Mouse (Mus musculus) layer of hippocampus, adult 11-12 months (tissue): ENCODE results near the gene Pcnp.
"Not testable (repeated sequence)": the region's sequence is repeated elsewhere in the genome, so short reads cannot be mapped to it uniquely, and the experiment has no call there.

Source experiments
- DNase-seq: peaks from one replicate; pipeline ENCODE4 v3.0.0; 2022; ENCODE audit warnings: low spot score

Pcnp gene

DNA sequence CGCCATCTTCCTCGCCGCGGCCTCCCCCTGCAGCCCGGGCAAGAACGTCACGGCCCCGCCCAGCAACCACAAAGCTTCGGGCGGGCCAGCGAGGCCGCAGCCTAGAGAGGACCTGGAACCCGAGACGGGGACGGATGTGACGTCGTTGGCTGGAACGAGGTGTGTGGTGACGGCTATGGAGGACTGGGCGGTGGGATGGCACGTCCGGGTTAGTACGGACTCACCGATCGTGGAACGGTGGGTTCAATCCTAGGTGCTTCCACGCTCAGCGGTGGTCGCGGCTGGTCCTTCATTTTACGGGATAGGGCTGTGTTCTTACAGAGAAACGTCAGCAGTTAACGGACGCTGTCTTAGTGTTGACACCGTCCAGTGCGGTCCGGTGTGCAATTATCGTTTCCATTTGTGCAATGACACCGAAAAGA is at the start of gene Pcnp:
TSS of gene Pcnp (minus strand) at position 79 of the 422 bp plus-strand sequence.
- DNase-seq = peak; percentile 97

DNA sequence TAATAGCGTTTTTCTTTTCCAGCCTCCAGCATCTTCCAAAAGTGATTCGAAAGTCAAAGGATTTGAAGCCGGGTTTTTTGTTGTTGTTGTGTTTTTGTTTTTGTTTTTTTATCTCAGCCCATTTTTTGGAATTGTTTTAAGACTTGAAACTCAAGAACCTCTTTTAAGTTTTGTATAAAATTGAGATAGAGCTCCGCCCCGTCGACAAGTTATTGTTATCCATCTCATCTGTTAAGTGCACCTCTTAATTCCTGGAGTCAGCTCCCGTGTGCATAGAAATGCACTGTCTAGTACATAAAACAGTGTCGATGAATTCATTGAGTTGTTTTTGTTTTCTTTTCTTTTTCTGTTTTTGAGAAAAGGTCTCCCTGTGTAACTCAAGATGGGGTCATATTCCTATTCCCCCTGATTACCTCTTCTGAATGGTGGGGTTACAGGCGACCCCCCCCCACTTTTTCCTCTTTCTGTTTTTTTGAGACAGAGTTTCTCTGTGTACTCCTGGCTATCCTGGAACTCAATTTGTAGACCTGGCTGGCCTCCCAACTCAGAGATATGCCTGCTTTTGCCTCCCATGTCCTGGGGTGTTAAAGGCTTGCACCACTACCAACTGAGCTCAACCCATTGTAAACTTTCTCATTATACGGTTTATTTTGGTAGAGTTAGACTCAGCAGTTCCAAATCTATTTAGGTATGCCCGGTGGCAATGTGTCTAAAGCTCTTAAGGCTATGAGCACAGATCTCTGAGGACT is 46.8 kb upstream of the Pcnp start:
- no peak for DNase-seq

DNA sequence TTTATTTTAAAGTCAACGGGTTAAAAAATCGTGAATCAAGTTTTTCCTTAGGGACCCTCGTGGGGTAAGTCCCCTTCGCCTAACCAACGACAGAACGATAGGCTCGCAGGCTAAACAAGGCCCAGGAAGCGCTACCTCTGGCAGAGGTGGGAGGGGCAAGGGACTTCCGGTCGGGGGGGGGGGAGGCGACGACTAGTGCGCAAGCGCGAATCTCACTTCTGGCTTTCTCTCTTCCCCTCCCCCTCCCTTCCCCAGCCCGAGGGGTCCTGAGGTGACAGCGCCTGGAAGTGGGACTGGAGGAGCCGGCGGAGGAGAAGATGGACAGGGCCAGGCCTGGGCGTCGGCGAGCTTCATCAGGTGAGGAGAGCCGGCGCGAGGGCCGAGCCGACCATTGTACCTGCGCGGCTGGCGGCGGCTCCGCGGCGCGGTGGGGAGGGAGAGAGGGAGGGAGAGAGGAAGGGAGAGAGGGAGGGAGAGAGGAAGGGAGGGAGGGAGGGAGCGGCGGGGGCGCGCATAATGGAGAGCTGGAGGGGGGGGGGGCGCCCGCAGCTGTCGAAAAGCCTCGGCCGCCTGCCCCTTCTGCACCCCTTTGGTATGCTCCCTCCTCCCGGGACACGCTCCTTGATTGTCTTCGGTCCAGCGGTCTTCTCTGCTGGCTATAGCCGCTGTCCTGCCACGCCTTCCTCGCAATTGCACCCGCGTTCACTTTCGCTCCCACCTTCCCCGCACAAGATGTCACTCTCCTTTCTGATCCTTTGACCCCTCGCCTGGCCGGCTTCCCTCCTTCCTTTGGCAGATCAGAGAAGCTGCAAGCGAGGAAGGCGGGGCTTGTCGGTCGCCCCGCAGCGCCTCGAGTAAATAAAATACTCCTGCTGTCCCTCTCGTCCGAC is 45.9 kb upstream of the Pcnp start:
- peak; percentile 83 for DNase-seq

DNA sequence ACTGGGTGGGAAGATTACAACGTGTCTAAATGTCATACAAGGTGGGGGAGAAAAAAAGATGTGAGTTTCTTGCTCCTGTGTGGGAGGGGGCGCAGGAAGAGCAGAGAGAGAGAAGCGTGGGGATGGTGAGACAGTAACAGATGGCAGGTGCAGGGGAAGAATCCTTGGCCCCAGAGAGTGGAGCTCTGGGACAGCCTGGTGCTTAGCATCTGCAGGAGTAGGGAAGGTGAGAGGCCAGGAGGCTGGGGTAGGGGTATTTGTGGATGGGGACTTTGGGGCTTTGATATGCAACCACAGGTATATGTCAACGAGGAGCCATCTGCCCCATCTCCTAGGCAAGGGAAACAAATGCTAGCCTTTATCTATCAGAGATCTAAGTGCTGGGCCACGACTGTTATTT is 45.0 kb upstream of the Pcnp start:
- DNase-seq = no peak

DNA sequence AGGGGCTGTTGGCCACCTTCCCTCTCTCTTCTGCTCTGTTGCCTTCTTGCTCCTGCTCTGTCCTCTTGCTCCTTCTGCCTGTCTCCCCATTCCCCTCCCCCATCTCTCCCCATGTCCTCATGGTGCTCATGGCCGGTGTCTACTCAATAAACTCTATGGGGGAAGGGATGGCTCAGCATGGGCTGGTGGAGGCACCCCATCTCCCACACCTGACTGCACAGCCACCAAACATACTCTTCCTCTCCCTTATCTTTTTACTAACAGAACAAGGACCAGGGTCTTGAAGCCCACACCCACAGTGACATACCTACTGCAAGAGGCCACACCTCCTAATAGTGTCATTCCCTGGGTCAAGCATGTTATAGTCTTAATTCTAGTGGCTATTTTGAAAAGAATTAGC is 44.6 kb upstream of the Pcnp start:
- no peak for DNase-seq

DNA sequence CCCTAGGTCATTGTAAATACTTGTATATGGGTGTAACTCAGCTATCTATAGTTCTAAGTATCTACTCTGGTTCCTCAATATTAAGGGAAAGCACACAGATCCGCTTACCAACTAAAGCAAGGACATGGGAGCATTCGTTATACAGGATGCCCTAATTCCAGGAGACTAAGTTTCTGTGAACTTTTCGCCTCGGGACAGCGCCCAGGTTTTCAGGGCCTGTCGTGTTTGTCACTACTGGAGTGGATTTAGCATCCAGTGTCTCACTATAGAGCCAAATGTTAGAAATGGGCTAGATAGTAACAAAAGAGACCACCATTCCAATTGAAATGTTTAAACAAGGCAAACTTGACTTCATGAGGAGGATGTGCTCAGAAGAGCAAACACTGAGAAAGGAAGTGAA is 43.6 kb upstream of the Pcnp start:
- DNase-seq = not testable (repeated sequence)

DNA sequence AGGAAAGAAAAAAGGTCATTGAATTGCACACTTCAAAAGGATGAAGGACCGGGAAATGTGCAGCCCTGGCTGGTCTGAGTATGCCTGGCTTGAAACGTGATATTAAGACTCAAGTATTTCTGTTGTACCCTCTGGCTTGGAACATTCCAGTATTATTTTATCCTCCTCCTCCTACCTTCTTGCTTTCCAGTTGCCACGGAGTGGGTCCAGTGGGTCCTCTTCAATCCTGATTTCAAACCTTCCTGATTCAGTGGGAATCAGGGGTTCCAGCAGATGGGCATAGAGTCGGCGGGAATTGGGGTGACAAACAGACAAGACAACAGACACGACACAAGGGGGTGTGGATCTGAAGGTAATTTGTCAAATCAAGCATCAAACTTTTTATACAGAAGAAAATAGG is 43.0 kb upstream of the Pcnp start:
- DNase-seq = no peak

DNA sequence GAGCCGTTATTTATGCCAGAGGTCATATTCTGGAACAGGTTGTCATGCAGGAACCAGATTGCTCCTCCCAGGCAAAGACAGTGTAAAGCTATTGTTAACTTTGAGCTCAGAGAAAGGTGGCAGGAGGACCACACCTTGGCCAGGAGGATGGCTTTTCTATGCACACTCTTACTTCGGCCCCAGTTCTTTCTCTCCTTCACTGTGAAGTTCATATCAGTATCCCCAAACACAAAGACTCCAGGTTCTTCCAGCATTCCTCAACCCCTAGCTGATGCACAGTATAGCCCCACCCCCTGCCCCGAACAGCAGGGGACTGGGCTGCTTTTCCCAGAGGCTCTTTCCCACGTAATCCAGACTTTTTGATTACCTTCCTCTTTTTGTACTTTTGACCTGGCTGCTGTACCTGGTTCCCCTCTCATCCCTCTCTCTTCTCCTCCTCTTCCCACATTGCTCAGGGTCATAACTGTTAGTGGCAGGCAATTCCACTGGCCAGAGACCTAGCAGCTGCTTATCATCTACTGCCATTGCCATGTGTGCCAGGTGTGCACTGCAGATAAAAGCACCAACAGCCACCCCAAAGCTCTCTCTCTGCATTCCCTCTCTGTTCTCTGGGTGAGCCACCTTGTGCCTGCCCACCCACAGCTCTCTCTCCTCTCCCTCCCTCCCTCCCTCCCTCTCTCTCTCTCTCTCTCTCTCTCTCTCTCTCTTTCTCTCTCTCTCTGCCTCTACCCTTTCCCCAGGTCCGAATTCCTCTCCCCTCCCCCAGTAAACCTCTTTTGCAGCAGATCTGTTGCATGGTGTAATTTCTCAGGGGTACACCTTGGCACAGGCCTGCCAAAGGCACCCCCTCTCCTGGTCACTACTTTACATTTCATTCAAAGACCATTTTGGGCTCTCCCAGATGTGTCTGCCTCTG is 42.0 kb upstream of the Pcnp start:
- no peak for DNase-seq

DNA sequence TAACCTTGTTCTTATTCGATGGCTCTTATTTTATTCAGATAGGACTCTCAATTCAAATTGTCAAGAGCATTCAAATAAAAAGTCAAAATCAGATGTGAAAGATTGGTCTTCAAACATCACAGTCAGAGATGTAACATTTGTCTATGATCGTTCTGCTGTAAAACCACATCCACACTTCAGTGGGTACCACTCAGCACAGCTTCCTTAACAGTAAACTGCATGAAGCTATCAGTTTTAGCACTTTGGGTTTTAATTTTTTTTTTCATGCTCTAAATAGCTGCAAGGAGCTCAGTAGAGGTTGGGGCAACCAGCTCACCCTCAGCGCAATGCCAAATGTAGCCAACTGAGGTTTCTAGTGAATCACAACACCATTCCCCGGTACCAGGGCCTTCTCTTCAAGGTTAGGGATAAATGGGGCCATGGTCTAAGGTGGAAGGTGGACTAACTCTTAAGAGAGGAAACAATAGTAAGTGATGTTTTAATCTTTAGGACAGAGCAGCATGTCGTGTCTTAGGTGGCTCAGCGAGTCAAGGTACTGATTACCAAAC is 39.1 kb upstream of the Pcnp start:
- DNase-seq = no peak

DNA sequence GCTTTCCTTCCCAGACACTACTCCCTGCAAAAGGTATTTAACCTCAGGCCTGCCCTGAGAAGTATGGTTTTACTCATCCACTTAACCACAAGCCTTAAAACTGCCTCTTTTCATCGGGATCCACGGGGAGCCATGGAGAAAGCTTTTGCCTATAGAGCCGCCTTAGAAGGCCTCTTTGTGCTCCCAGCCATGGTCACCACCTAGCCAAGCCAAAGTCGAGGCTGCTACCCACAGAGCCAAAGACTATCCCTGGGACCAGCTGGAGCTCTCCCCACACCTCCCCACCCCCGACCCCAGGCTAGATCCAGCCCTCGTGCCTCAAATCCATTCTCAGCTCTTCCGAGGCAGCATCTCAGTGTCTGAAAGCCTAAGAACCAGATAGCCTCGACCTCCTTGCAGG is 36.6 kb upstream of the Pcnp start:
- no peak for DNase-seq

DNA sequence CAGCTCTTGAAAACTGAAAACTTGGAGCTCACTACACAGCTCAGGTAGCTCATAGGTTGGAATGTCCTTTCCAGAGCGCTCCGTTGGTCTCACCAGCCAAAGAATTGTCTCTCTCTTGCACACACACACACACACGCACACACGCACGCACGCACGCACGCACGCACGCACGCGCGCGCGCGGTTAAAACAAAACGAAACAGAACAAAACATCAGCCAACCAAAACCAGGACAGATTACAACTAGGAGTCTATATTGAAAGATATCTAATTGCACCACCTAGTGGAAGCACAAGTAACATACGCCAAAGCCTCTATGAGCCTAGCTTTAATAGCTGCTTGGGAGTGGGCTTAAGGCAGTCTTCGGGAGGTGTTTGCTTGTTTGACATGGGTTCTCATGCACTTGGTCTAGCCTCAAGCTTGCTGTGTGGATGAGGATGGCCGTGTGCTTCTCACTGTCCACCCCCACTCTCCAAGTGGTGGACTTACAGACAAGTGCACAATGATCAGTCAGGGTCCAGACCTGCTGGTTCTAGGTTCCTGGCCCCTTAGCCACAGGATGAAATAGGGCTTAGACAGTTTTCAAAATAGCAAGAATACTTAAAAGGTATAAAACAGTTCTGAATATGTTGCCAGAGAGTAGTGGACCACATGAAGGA is 34.9 kb upstream of the Pcnp start:
- peak; percentile 74 for DNase-seq

DNA sequence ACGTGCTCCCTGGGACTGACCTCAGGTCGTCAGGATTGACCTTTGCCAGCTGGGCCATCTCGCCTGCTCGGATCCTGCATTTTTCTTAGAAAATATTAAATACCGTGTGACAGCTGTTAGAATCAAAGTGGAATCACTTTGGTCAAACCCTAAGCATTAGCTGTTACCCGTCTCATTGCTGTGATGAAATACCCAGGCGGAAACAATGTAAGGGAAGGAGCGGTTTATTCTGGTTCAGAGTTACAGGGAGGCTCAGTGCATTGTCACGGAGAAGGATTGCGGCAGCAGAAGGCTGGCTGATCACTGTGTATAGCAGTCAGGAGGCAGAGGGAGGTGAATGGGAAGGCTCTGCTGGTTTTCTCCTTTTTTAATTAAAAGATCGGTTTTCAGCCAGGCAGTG is 33.4 kb upstream of the Pcnp start:
- DNase-seq = no peak

DNA sequence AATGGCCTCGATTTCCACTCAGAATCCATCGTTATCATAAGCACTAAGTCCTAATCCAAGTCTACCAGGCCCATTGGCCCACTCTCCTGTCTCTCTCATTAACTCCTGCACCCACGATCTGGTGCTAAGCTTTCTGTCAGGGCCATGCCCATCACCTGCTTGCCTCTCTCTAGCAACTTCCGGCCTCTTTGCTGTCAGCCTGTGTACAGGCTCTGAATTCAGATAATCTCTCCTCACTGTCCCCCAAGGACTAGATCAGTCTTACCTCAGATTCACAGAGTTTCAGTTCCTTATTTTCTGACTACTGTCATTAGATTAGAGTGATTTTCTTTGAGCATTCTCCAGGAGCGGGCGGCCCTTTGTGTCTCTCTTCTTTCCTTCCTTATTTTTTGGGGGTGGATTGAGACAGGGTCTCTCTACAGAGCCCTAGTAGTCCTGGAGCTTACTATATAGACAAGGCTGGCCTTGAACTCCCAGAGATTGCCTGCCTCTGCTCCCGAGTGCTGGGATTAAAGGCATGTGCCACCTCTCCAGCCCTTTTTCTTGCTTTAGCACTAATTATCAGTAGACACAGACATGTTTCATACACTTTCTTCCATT is 32.6 kb upstream of the Pcnp start:
- DNase-seq = no peak

DNA sequence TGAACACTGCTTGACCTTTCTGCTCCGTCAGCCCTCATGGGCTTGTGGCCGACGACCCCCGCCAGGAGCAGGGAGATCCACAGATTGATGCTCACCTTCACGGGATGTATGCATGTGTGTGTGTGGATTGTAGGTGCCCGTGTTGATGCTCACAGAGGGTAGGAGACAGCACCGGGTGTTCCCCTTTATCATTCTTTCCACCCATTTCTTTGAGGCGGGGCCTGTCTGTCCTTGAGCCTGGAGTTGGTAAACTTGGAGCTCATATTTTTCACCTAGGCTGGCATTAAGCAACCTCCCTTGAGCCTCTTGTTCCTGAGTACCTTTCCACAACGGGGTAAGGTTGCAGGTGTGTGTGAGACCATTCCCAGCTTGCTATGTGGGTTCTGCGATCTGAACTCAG is 28.6 kb upstream of the Pcnp start:
- DNase-seq = no peak

DNA sequence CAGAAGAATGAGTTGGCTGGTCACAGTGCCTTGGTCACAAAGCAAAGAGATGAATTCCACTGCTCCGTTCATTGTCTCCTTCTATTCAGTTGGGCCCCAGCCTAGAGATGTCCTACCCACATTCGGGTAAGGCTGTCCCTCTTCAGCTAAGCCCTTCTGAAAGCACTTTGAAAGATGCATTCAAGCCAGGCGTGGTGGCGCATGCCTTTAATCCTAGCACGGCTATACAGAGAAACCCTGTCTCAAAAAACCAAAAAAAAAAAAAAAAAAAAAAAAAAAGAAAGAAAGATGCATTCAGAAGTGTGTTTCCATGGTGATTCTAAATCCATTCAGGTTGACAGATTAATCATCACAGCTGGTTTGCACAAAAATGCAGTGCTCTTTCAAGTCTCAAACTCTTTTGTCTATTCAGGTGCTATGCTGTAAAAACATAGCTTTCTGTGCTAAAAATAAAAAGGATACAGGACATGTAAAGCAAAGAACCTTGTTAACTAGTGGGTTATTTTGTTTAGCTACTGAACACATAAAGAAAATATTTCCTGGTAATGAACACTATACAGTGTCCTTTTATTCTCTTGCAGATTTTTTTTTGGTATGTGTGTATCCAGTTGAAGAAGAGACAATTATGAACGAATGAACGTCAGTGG is 27.5 kb upstream of the Pcnp start:
- DNase-seq = no peak

DNA sequence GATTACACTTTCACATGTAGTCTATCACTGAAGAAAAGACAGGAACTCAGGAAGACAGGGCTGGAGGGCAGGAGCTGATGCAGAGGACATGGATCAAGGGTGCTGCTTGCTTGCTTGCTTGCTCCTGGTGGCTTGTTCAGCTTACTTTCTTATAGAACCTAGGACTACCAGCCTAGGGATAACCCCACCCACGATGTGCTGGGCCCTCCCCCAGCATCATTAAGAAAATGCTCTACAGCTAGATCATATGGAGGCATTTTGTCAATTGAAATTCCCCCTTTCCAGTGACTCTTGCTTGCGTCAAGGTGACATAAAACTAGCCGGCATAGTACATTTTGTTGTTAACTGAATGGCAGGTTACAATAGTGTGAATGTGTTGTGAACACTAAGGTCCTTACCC is 26.4 kb upstream of the Pcnp start:
- no peak for DNase-seq

DNA sequence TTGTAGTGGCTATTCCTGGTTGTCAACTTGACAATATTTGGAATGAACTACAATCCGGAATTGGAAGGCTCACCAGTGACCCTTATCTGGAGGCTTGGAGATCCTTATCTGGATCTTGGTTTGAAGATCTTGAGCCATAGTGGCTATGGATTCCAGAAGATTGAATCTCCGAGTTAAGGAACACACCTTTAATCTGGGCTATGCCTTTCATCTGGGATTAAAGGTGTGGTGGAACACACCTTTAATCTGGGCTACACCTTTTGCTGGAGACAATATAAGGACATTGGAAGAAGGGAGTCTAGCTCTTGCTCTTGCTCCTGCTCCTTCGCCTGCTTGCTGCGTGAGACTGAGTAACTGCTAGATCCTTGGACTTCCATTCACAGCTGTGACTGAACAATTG is 18.5 kb upstream of the Pcnp start, which contains the start of gene Senp7:
TSS of gene Senp7 (plus strand) at position 301 of the 400 bp plus-strand sequence.
- DNase-seq = not testable (repeated sequence)

DNA sequence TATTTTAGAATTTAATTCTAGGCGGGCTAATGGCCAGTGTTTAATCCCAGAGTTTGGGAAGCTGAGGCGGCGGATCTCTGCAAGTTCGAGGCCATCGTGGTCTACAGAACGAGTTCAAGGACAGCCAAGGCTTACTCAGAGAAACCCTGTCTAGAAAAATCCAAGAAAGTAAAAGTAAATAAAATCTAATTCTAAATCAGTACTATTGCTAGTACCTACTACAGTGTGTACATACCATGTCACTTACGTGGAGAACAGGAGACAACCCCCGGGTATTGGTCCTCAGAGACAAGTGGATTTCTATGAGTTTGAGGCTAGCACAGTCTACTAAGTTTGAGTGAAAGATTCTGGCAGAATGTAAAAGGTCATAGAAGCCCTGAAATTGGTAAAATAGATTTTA is 8.6 kb upstream of the Pcnp start:
- no peak for DNase-seq

DNA sequence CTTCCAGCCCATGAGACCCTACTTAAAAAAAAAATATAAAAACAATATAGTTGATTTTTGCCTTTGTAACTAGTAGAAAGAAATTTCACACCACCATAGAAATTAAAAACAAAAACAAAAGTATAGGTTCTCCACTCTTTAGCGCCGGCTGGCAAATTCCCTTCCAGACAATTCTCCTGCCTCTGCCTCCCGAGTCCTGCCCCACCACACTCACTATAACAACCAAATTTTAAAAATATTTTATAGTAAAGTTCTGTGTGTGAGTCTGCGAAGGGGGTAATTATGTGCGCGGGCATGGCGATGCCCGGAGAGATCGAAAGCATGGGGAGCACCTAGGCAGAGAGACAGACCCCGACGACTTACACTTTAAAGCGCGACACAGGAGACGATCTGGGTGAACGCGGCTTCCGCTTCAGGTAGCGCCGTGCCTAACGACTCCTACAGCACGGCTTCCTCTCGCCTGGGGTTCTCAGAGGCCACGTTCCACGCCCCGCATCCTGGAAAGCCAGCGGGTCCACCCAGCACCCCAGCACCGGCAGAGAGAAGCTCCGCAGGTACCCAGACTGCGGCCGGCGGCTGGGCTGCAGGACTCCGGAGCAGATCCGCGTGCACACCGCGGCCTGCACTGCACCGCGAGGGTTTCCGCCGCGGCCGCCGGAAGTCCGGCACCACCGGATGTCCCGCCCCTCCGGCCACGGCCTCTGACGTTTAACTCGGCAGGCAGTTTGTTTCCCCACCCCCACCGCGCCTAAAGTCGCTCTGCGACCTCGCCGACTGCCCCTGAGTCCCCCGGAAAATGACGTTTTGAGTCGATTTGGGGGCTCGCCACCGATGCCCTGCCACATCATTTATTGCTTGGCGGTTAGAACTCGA is 7.8 kb upstream of the Pcnp start, which contains the start of gene Trmt10c:
TSS of gene Trmt10c (minus strand) at position 682 of the 873 bp plus-strand sequence.
- DNase-seq = peak; percentile 91
